Mouse (Mus musculus) midbrain, postnatal 0 days (tissue): ENCODE measurements around the gene Adarb2. TPM values are rescaled to one million over a fixed set of nuclear protein-coding genes. Genes with fewer than 3 reads are reported as not detected.
A peak's percentile ranks its signal among the peaks of the same experiment; 100 is the strongest.

Experiments used
- ATAC-seq: fragments of 200-750 bp; cut with Nextera tagmentation; 2 replicates; pipeline ENCODE4 v1.8.0; 2017; ENCODE audit warnings: moderate number of reproducible peaks, mild to moderate bottlenecking, moderate TSS enrichment, moderate library complexity; ENCODE audit not compliant: low FRiP score
- DNase-seq: peaks from one replicate; pipeline ENCODE4 v3.0.0-alpha.2; 2015; ENCODE audit warnings: low spot score
- H3K27ac ChIP-seq: fragments of 300-500 bp; sonication (generic); 2 replicates; pipeline ENCODE4 v1.5.1; 2014; ENCODE audit warnings: low read depth, mild to moderate bottlenecking, low read length, mixed read lengths
- H3K27me3 ChIP-seq: fragments of 300-500 bp; sonication (generic); 2 replicates; pipeline ENCODE4 v1.6.1; 2014; ENCODE audit warnings: low read length, control low read depth, mixed read lengths; ENCODE audit not compliant: insufficient read depth
- H3K36me3 ChIP-seq: fragments of 300-500 bp; sonication (generic); 2 replicates; pipeline ENCODE4 v1.6.1; 2014; ENCODE audit warnings: low read length, control low read depth, mixed read lengths; ENCODE audit not compliant: insufficient read depth
- H3K4me1 ChIP-seq: fragments of 300-500 bp; sonication (generic); 2 replicates; pipeline ENCODE4 v1.6.1; 2014; ENCODE audit warnings: mild to moderate bottlenecking, control low read depth, antibody characterized with exemption, low read length, mixed read lengths; ENCODE audit not compliant: insufficient read depth
- H3K4me2 ChIP-seq: fragments of 300-500 bp; sonication (generic); 2 replicates; pipeline ENCODE4 v1.6.1; 2014; ENCODE audit warnings: low read depth, mild to moderate bottlenecking, low read length, mixed read lengths; ENCODE audit not compliant: poor library complexity, severe bottlenecking
- H3K4me3 ChIP-seq: fragments of 300-500 bp; sonication (generic); 2 replicates; pipeline ENCODE4 v1.5.1; 2014; ENCODE audit warnings: low read depth, mild to moderate bottlenecking, low read length, moderate library complexity
- H3K9ac ChIP-seq: fragments of 300-500 bp; sonication (generic); replicated peaks from 2 replicates; pipeline ENCODE4 v1.6.1; 2014; ENCODE audit warnings: mild to moderate bottlenecking, low read length, moderate library complexity, mixed read lengths; ENCODE audit not compliant: poor library complexity, severe bottlenecking
- H3K9me3 ChIP-seq: fragments of 300-500 bp; sonication (generic); 2 replicates; pipeline ENCODE4 v1.6.1; 2016; ENCODE audit warnings: low read length, control low read depth
- CTCF ChIP-seq: IDR thresholded peaks from 2 replicates; pipeline ENCODE4 v1.5.1; 2016; ENCODE audit warnings: antibody characterized with exemption, mild to moderate bottlenecking
- whole genome bisulfite sequencing: fragments of 180-500 bp; shearing (Covaris S2); extraction: QIAGEN DNeasy Blood & Tissue Kit; methylation state at CpG from one replicate; pipeline ENCODE4 v1.1.7; 2014; 5-methylcytosine and 5-hydroxymethylcytosine counted together
- polyA plus RNA-seq: library from polyadenylated mRNA; unstranded; fragments of >200 nt; fragmentation: Nextera tagmentation; extraction: Ambion mirVana; gene quantifications from 2 replicates; pipeline ENCODE4 v1.2.1, GENCODE M21; 2015
- total RNA-seq: library from RNA; depleted of rRNA; stranded (reverse); fragments of >200 nt; gene quantifications from 2 replicates; pipeline ENCODE4 v1.2.3, GENCODE M21; 2014

The Adarb2 gene
- total and polyA plus RNA-seq, 2 experiments from 2014 or later: 16.9 to 36.3 TPM

GRCm38 (mm10) chr13:8629565-8629964, 426.9 kb downstream of the Adarb2 start:
- no peak for TF ChIP-seq CTCF
- H3K27me3 ChIP-seq: no peaks in the 10 kb centered on the region
- 48% methylated on average over 6 of the region's 6 CpGs for WGBS
- ATAC-seq: no peak
- DNase-seq: no peak
- no peak overlapping the region for H3K4me3 ChIP-seq
- no peak overlapping the region for H3K27ac ChIP-seq
- no peak overlapping the region for H3K9ac ChIP-seq
- no peaks in the 10 kb centered on the region for H3K4me1 ChIP-seq
- no peak overlapping the region for H3K4me2 ChIP-seq
- no peaks in the 10 kb centered on the region for H3K36me3 ChIP-seq
- no peaks in the 10 kb centered on the region for H3K9me3 ChIP-seq

- TF ChIP-seq CTCF: no peak
- no peaks in the 10 kb centered on the region for H3K4me1 ChIP-seq
- H3K9me3 ChIP-seq: no peaks in the 10 kb centered on the region
Observed at GRCm38 (mm10) chr13:8631618-8632017, 429.0 kb downstream of the Adarb2 start.

GRCm38 (mm10) chr13:8632072-8632471, 429.4 kb downstream of the Adarb2 start:
- no peak overlapping the region for H3K9ac ChIP-seq
- TF ChIP-seq CTCF: 0 out of 2 replicates have a peak, but pooled peaks have one; percentile 5
- no peaks in the 10 kb centered on the region for H3K27me3 ChIP-seq
- ATAC-seq: no peak
- H3K4me3 ChIP-seq: no peak overlapping the region
- no peaks in the 10 kb centered on the region for H3K4me1 ChIP-seq
- H3K27ac ChIP-seq: no peak overlapping the region
- H3K9me3 ChIP-seq: no peaks in the 10 kb centered on the region
- DNase-seq: no peak
- no peaks in the 10 kb centered on the region for H3K36me3 ChIP-seq
- WGBS: 71% methylated on average over 5 of the region's 5 CpGs
- no peak overlapping the region for H3K4me2 ChIP-seq

More at GRCm38 (mm10) chr13:8631618-8632017, 429.0 kb downstream of the Adarb2 start:
- WGBS: 89% methylated on average over 1 of the region's 1 CpGs
- Histone ChIP-seq H3K4me2 (no peak overlapping the region), H3K9ac (no peak overlapping the region), H3K36me3 (no peaks in the 10 kb centered on the region), H3K4me3 (no peak overlapping the region), H3K27me3 (no peaks in the 10 kb centered on the region), H3K27ac (no peak overlapping the region)
- ATAC-seq (no peak), DNase-seq (no peak)

- Histone ChIP-seq H3K4me2 (no peak overlapping the region), H3K36me3 (no peaks in the 10 kb centered on the region), H3K4me3 (no peak overlapping the region), H3K27ac (no peak overlapping the region), H3K4me1 (no peaks in the 10 kb centered on the region), H3K9me3 (no peaks in the 10 kb centered on the region), H3K27me3 (no peaks in the 10 kb centered on the region), H3K9ac (no peak overlapping the region)
- DNase-seq: no peak
- no peak for ATAC-seq
- TF ChIP-seq CTCF: no peak
- WGBS: 83% methylated on average over 5 of the region's 5 CpGs
Observed at GRCm38 (mm10) chr13:8633385-8634337, 431.0 kb downstream of the Adarb2 start.

- Histone ChIP-seq H3K9me3 (no peaks in the 10 kb centered on the region), H3K4me2 (no peak overlapping the region), H3K9ac (no peak overlapping the region), H3K36me3 (no peaks in the 10 kb centered on the region), H3K4me1 (no peaks in the 10 kb centered on the region), H3K27ac (no peak overlapping the region), H3K4me3 (no peak overlapping the region), H3K27me3 (no peaks in the 10 kb centered on the region)
- no peak for ATAC-seq
- TF ChIP-seq CTCF: no peak
- 84% methylated on average over 2 of the region's 2 CpGs for WGBS
- DNase-seq: no peak
Observed at GRCm38 (mm10) chr13:8642084-8642483, 439.4 kb downstream of the Adarb2 start.

- H3K4me3 ChIP-seq: no peak overlapping the region
Observed at GRCm38 (mm10) chr13:8643920-8644319, 441.3 kb downstream of the Adarb2 start.

More at GRCm38 (mm10) chr13:8643920-8644319, 441.3 kb downstream of the Adarb2 start:
- no peak overlapping the region for H3K4me2 ChIP-seq
- no peaks in the 10 kb centered on the region for H3K36me3 ChIP-seq
- no peaks in the 10 kb centered on the region for H3K4me1 ChIP-seq
- no peak overlapping the region for H3K9ac ChIP-seq
- 85% methylated on average over 3 of the region's 3 CpGs for WGBS
- H3K9me3 ChIP-seq: no peaks in the 10 kb centered on the region
- no peak for ATAC-seq
- no peak for TF ChIP-seq CTCF
- H3K27ac ChIP-seq: no peak overlapping the region
- DNase-seq: no peak
- no peaks in the 10 kb centered on the region for H3K27me3 ChIP-seq
